Mouse (Mus musculus) olfactory bulb, adult 2 months (tissue): ENCODE results near the gene Ripk3. TPM values are rescaled to one million over a fixed set of nuclear protein-coding genes. Genes with fewer than 3 reads are reported as not detected.
"Not testable (repeated sequence)": the region's sequence is repeated elsewhere in the genome, so short reads cannot be mapped to it uniquely, and the experiment has no call there.

Experiments
- H3K27ac ChIP-seq: fragments of 200-500 bp; 2 replicates; pipeline ENCODE4 v1.5.1; 2012; ENCODE audit warnings: low read depth, low read length; ENCODE audit not compliant: insufficient read depth
- H3K4me1 ChIP-seq: fragments of 200-500 bp; 2 replicates; pipeline ENCODE4 v1.6.1; 2012; ENCODE audit warnings: low read length; ENCODE audit not compliant: control insufficient read depth, insufficient read depth
- H3K4me3 ChIP-seq: fragments of 200-500 bp; 2 replicates; pipeline ENCODE4 v1.5.1; 2012; ENCODE audit warnings: mild to moderate bottlenecking, low read depth, low read length, moderate library complexity; ENCODE audit not compliant: insufficient read depth
- CTCF ChIP-seq: fragments of 200-500 bp; IDR thresholded peaks from 2 replicates; pipeline ENCODE4 v1.5.1; 2012; ENCODE audit warnings: low read depth, mild to moderate bottlenecking, low read length, moderate library complexity; ENCODE audit not compliant: insufficient read depth
- POLR2A ChIP-seq: fragments of 200-500 bp; IDR thresholded peaks from 2 replicates; pipeline ENCODE4 v1.6.1; 2012; ENCODE audit warnings: mild to moderate bottlenecking, low read depth, low read length, moderate library complexity; ENCODE audit not compliant: insufficient read depth
- WGBS: fragments of 180-500 bp; shearing (Covaris S2); methylation state at CpG from one replicate; pipeline ENCODE4 v1.1.7; 2018; 5-methylcytosine and 5-hydroxymethylcytosine counted together
- polyA plus RNA-seq: library from polyadenylated mRNA; stranded (reverse); fragments of >200 nt; gene quantifications from 2 replicates; pipeline ENCODE4 v1.2.4, GENCODE M21; 2012; ENCODE audit warnings: low replicate concordance; ENCODE audit not compliant: missing spikeins, insufficient read depth, insufficient read length

Ripk3 gene
- polyA plus RNA-seq, 1 experiment = not detected

DNA sequence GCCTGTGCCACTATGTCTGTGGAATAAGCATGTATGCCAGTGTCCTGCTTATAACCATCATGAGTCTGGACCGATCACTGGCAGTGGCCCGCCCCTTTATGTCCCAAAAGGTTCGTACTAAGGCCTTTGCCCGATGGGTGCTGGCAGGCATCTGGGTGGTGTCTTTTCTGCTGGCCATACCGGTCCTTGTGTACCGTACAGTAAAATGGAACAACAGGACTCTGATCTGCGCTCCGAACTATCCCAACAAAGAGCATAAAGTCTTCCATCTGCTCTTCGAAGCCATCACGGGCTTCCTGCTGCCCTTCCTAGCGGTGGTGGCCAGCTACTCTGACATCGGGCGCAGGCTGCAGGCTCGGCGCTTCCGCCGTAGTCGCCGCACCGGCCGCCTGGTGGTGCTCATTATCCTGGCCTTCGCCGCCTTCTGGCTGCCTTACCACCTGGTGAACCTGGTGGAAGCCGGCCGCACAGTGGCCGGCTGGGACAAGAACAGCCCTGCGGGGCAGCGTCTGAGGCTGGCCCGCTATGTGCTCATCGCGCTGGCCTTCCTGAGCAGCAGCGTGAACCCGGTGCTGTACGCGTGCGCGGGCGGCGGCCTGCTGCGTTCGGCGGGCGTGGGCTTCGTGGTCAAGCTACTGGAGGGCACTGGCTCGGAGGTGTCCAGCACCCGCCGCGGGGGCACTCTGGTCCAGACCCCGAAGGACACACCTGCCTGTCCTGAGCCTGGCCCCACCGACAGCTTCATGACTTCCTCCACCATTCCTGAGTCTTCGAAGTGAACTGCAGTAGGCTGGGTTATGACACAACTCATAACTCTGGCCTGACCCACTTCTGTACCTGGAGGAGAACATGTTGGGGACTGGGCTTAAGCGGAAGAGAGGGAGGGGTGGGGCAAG lies 20.9 kb downstream of the Ripk3 start:
- peaks cover 9% of the 10 kb centered on the region for H3K4me1 ChIP-seq
- TF ChIP-seq CTCF = peak; percentile 36; the same call in 1 of the 2 replicates
- TF ChIP-seq POLR2A = 0 out of 2 replicates have a peak, but pooled peaks have one; percentile 20
- no peak overlapping the region for H3K27ac ChIP-seq
- peak overlapping the region; percentile 41 for H3K4me3 ChIP-seq
- 12% methylated on average over 52 of the region's 52 CpGs for WGBS

DNA sequence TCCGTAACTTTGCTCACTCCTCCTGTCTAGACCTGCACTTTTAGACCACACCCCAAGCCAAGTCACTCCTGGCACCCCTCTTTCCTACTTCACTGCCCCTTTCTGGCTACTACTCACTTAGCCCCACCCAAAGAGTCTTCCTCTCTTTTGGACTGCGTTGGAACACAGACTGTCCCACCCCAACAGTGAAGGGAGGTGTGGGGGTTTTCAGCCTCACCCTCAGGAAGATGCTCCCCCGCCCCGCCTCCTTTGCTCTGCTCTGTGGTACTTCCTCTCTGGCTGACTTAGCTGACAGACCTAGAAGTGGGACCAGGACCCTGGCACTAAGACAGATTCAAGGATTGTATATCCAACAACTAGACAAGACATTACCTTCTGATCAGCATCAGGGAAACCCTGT lies 23.0 kb downstream of the Ripk3 start, which contains the start of gene Ltb4r1:
TSS of gene Ltb4r1 (plus strand) at position 267 of the 400 bp plus-strand sequence.
- Histone ChIP-seq H3K4me1 (peaks cover 21% of the 10 kb centered on the region), H3K27ac (no peak within 1 kb of the TSS), H3K4me3 (no peak within 1 kb of the TSS)
- TF ChIP-seq POLR2A (no peak), CTCF (no peak)
- WGBS = 75% methylated on average over 4 of the region's 4 CpGs

DNA sequence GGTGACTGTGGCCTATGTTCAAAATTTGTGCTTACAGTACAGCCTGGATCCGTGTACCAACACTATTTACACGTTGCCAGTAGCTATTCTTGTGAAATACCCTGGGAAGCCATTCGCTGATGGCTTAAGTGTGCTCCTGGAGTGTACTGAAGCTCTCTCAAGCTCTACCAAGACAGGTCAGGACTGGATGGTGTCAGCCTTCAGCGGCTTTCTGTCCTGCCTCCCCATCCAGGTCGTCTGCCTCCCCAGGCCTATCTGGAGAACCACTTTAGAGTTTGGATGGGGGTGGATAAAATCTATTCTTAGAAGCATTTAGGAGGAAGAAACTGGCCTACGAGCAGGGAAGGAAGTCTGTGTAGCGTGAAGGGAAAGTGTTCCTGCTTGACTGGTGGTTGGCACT lies 25.5 kb downstream of the Ripk3 start:
- Histone ChIP-seq H3K4me3 (no peak overlapping the region), H3K27ac (no peak overlapping the region), H3K4me1 (peaks cover 21% of the 10 kb centered on the region)
- TF ChIP-seq POLR2A = no peak
- no peak for TF ChIP-seq CTCF
- WGBS = 58% methylated on average over 7 of the region's 7 CpGs

DNA sequence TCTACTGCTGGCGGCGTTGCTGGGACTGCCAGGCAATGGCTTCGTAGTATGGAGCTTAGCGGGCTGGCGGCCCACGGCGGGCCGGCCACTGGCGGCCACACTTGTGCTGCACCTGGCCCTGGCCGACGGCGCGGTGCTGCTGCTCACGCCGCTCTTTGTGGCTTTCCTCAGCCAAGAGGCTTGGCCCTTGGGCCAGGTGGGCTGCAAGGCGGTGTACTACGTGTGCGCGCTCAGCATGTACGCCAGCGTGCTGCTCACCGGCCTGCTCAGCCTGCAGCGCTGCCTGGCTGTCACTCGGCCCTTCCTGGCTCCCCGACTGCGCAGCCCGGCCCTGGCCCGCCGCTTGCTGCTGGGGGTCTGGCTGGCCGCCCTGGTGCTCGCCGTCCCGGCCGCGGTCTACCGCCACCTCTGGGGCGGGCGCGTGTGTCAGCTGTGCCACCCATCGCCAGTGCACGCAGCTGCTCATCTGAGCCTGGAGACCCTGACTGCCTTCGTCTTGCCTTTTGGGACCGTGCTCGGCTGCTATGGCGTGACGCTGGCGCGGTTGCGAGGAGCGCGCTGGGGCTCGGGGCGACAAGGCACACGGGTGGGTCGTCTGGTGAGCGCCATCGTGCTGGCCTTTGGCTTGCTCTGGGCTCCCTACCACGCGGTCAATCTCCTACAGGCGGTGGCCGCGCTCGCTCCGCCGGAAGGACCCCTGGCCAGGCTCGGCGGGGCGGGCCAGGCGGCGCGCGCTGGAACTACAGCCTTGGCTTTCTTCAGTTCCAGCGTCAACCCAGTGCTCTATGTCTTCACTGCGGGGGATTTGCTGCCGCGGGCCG lies 26.5 kb downstream of the Ripk3 start:
- no peak overlapping the region for H3K27ac ChIP-seq
- TF ChIP-seq CTCF = no peak
- TF ChIP-seq POLR2A = no peak
- 2% methylated on average over 77 of the region's 77 CpGs for WGBS
- peak overlapping the region; percentile 59 for H3K4me3 ChIP-seq
- peaks cover 13% of the 10 kb centered on the region for H3K4me1 ChIP-seq

DNA sequence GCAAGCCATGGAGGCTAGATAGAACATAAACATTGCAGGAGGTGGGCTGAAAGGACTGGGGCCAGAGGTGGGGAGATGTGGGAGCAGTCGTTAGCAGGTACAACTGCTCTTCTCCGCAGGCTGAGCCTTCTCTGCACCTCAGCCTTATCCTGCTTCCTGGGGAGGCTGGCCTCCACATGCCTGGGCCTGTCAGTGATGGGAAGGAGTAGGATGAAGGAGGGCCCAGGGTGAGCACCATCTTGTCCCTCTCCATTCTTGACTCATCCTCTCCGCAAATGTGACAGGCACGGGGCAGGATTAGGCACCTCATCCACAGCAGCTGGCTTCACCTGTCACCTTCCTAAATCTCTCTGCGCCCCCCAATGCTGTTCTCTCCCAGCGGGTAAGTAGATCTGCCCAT lies 27.5 kb downstream of the Ripk3 start, which contains the start of gene Ltb4r2:
TSS of gene Ltb4r2 (plus strand) at position 266 of the 400 bp plus-strand sequence.
- 79% methylated on average over 6 of the region's 6 CpGs for WGBS
- H3K27ac ChIP-seq = no peak within 1 kb of the TSS
- TF ChIP-seq POLR2A (no peak), CTCF (no peak)
- H3K4me3 ChIP-seq = peak within 1 kb of the TSS; percentile 59
- H3K4me1 ChIP-seq = peaks cover 13% of the 10 kb centered on the region

DNA sequence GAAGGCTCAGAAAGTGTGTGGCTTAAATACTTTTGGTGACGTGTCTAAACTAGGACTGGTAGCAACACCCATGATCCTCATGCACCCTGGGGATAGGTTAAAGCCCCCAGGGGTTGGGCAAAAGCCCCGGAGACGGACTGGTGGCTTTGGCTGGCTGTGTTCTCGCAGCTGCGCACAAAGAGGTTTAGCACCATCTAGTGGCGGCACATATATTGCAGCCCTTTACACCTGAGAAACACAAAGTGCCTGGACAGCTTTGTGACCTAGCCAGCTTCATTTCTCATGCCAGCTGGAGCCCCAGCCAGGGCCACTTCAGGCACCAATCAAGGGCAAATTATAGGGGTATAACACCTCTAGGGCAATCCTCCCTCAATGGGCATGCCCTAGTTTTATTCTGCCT lies 28.5 kb downstream of the Ripk3 start:
- peaks cover 13% of the 10 kb centered on the region for H3K4me1 ChIP-seq
- 1% methylated on average over 6 of the region's 6 CpGs for WGBS
- H3K4me3 ChIP-seq, H3K27ac ChIP-seq: not testable (repeated sequence)
- TF ChIP-seq CTCF = peak; percentile 34; the same call in 1 of the 2 replicates

DNA sequence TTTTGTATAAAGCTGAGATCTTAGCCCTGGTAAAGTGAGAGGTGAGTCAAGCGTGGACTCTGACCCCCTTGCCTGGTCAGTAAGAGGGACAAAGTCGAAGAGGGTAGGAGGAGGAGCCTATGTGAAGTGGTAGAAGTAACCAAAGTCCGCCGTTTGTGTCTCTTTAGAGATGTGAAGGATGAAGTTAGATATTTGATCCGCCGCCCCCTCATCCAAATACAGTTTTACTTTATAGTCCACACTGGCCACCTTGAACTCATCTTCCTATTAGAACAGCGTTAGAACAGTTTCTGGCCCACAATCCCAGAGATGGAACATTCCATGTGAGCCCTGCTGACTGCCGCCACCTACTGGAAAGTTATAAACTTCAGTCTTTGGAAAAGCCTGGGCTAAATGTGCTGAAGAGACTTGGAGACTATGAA lies 30.3 kb downstream of the Ripk3 start, which contains the start of gene Cideb:
TSS of gene Cideb (minus strand) at position 96 of the 422 bp plus-strand sequence.
- TF ChIP-seq CTCF = no peak

DNA sequence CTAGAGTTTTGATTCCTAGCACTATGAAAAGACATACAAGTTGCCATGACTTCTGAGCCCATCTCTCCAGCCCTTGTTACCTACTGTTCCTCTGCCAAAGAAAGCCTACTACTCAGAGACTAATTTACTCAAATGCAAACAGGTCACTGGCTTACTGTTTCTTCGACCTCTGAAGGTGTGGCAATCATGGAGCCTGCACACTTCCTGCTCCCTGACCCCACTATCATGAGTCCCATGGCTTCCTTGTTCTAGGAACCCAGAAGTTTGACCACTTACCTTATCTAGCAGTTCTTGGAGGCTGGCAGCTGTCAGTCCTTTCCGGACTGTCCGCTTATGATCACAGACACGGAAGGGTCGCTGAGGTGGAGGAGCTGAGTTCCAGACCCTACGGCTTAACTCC lies 31.1 kb downstream of the Ripk3 start:
- 82% methylated on average over 6 of the region's 6 CpGs for WGBS
- Histone ChIP-seq H3K27ac (no peak overlapping the region), H3K4me3 (no peak overlapping the region), H3K4me1 (peaks cover 10% of the 10 kb centered on the region)
- TF ChIP-seq CTCF = no peak
- TF ChIP-seq POLR2A = no peak

More for the DNA sequence above, 30.3 kb downstream of the Ripk3 start, which contains the start of gene Cideb:
- no peak within 1 kb of the TSS for H3K27ac ChIP-seq
- no peak within 1 kb of the TSS for H3K4me3 ChIP-seq
- peaks cover 13% of the 10 kb centered on the region for H3K4me1 ChIP-seq
- WGBS = 11% methylated on average over 8 of the region's 8 CpGs
